Mouse (Mus musculus) hindbrain, embryonic 11.5 days (tissue): ENCODE data around the gene Mcm6. TPM values are rescaled to one million over a fixed set of nuclear protein-coding genes. Genes with fewer than 3 reads are reported as not detected.

Experiments used
- ATAC-seq: fragments of 200-750 bp; cut with Nextera tagmentation; 2 replicates; pipeline ENCODE4 v1.8.0; 2017; ENCODE audit warnings: mild to moderate bottlenecking, moderate TSS enrichment, moderate library complexity; ENCODE audit not compliant: low FRiP score
- DNase-seq: peaks from one replicate; pipeline ENCODE4 v3.0.0-alpha.2; 2015; ENCODE audit warnings: low spot score
- H3K27ac ChIP-seq: fragments of 300-500 bp; sonication (generic); 2 replicates; pipeline ENCODE4 v1.5.1; 2014; ENCODE audit warnings: mild to moderate bottlenecking, low read depth, low read length
- H3K27me3 ChIP-seq: fragments of 300-500 bp; sonication (generic); 2 replicates; pipeline ENCODE4 v1.6.1; 2014; ENCODE audit warnings: mild to moderate bottlenecking, low read length, moderate library complexity, mixed read lengths; ENCODE audit not compliant: control insufficient read depth, insufficient read depth
- H3K36me3 ChIP-seq: fragments of 300-500 bp; sonication (generic); 2 replicates; pipeline ENCODE4 v1.6.1; 2014; ENCODE audit warnings: mild to moderate bottlenecking, low read length, moderate library complexity, mixed read lengths; ENCODE audit not compliant: control insufficient read depth, insufficient read depth
- H3K4me1 ChIP-seq: fragments of 300-500 bp; sonication (generic); replicated peaks from 2 replicates; pipeline ENCODE4 v1.6.1; 2014; ENCODE audit warnings: low read length, mixed read lengths; ENCODE audit not compliant: control insufficient read depth, insufficient read depth
- H3K4me2 ChIP-seq: fragments of 300-500 bp; sonication (generic); replicated peaks from 2 replicates; pipeline ENCODE4 v1.6.1; 2014; ENCODE audit warnings: mild to moderate bottlenecking, low read depth, low read length
- H3K4me3 ChIP-seq: fragments of 300-500 bp; sonication (generic); 2 replicates; pipeline ENCODE4 v1.5.1; 2014; ENCODE audit warnings: low read depth, low read length
- H3K9ac ChIP-seq: fragments of 300-500 bp; sonication (generic); 2 replicates; pipeline ENCODE4 v1.6.1; 2014; ENCODE audit warnings: low read depth, low read length
- H3K9me3 ChIP-seq: fragments of 300-500 bp; sonication (generic); 2 replicates; pipeline ENCODE4 v1.6.1; 2016; ENCODE audit warnings: low read length; ENCODE audit not compliant: control insufficient read depth
- WGBS: fragments of 180-500 bp; shearing (Covaris S2); extraction: QIAGEN DNeasy Blood & Tissue Kit; methylation state at CpG from one replicate; pipeline ENCODE4 v1.1.7; 2014; 5-methylcytosine and 5-hydroxymethylcytosine counted together
- polyA plus RNA-seq: library from polyadenylated mRNA; unstranded; fragments of >200 nt; fragmentation: Nextera tagmentation; extraction: Ambion mirVana; gene quantifications from 2 replicates; pipeline ENCODE4 v1.2.1, GENCODE M21; 2014

Mcm6 gene
- polyA plus RNA-seq, 1 experiment from 2014 or later, result 257 TPM

DNA sequence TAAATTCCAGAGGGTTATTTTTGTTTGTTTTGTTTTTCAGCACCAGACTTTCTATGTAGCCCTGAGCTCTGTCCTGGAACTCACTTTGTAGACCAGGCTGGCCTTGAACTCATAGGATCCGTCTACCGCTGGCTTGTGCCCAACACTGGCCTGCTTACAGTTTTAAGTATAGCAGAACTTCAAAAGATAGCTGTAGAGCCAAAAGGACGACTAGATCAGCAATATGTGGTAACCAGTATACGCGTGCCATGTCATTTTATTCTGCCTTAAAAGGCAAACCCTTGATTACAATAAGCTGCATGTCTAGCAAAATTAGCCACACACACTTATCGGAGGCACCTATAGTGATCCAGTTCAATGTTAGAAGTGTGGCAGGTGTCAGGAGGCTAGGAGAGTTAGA lies 1.2 kb downstream of the Mcm6 start:
- Histone ChIP-seq H3K4me3 (peak overlapping the region; percentile 86), H3K9me3 (no peaks in the 10 kb centered on the region), H3K9ac (peak overlapping the region; percentile 85; the same call in 1 of the 2 replicates), H3K27ac (no peak overlapping the region), H3K4me2 (peak overlapping the region; percentile 84), H3K36me3 (0 out of 2 replicates have a peak, but pooled peaks cover 3% of the 10 kb centered on the region), H3K4me1 (0 out of 2 replicates have a peak, but pooled peaks cover 2% of the 10 kb centered on the region), H3K27me3 (no peaks in the 10 kb centered on the region)
- no peak for ATAC-seq
- DNase-seq, result no peak
- 70% methylated on average over 6 of the region's 6 CpGs for WGBS

DNA sequence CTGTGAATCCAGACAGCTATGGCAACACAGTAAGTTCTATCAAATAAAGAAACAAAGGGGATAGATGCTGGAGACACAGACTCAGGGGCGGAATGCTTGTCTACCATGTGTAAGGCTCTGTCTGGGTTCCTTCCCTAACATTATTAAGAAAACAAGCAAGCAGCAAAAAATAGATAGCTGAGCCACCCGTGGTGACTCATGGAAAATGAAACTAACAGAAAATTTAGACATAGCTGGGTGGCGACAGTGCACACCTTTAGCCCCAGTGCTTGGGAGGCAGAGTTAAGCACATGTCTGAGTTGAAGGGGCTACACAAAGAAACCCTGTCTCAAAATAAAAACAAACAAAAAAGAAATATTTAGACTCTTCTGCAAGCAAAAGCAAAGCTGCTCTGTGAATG lies 2.0 kb downstream of the Mcm6 start:
- Histone ChIP-seq H3K4me3 (no peak overlapping the region), H3K9ac (0 out of 2 replicates have a peak overlapping the region, but pooled peaks have one; percentile 29), H3K4me1 (0 out of 2 replicates have a peak, but pooled peaks cover 2% of the 10 kb centered on the region), H3K4me2 (peak overlapping the region; percentile 84), H3K27me3 (no peaks in the 10 kb centered on the region), H3K27ac (no peak overlapping the region), H3K9me3 (no peaks in the 10 kb centered on the region), H3K36me3 (0 out of 2 replicates have a peak, but pooled peaks cover 3% of the 10 kb centered on the region)
- WGBS, result 73% methylated on average over 3 of the region's 3 CpGs
- DNase-seq (no peak), ATAC-seq (no peak)

DNA sequence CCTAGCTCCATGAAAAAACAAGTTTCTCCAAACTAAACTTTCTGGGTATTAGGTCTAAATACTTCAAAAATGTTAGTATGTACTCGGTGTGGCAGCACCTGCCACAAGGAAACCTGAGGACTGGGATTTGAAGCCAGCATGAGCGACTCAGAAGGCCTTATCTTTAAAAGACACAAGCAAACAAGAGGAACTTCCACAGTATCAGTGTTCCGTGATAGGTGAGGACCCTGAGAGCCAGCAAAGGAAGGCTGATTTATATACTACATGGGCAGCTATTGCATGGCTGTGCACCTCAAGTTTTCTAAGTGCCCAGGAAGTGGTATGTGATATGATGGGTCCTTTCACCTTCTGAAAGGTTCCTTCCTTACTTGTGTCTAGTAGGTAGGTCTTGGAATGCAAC lies 6.4 kb downstream of the Mcm6 start:
- DNase-seq, result no peak
- Histone ChIP-seq H3K9me3 (no peaks in the 10 kb centered on the region), H3K4me3 (no peak overlapping the region), H3K4me1 (no peaks in the 10 kb centered on the region), H3K27me3 (no peaks in the 10 kb centered on the region), H3K4me2 (no peak overlapping the region), H3K9ac (no peak overlapping the region), H3K36me3 (0 out of 2 replicates have a peak, but pooled peaks cover 3% of the 10 kb centered on the region), H3K27ac (no peak overlapping the region)
- ATAC-seq, result no peak
- 92% methylated on average over 3 of the region's 3 CpGs for WGBS

DNA sequence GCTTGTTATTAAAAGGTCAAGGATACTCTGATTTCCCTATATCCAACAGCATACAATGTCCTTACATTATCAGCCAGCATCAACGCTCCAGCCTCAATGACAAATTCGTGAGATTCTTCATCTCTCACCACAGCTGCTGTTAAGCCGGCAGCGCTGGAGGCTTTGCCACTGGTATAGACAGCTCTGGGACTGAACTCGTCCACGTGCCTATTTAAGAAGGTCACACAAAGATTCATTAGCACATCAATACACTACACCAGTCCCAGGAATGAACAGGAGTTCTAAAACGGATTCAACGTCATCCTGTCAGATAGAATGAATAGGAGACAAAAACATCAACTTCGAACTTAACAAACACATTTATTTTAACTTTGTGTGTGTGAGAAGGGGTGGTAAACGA lies 15.2 kb downstream of the Mcm6 start:
- 48% methylated on average over 10 of the region's 10 CpGs for WGBS
- H3K27me3 ChIP-seq, result no peaks in the 10 kb centered on the region
- no peaks in the 10 kb centered on the region for H3K4me1 ChIP-seq
- H3K9me3 ChIP-seq, result no peaks in the 10 kb centered on the region
- ATAC-seq (peak; percentile 79), DNase-seq (peak; percentile 23)
- H3K4me2 ChIP-seq, result no peak overlapping the region
- H3K9ac ChIP-seq, result no peak overlapping the region
- peaks cover 8% of the 10 kb centered on the region; the same call in 1 of the 2 replicates for H3K36me3 ChIP-seq
- no peak overlapping the region for H3K4me3 ChIP-seq
- no peak overlapping the region for H3K27ac ChIP-seq

DNA sequence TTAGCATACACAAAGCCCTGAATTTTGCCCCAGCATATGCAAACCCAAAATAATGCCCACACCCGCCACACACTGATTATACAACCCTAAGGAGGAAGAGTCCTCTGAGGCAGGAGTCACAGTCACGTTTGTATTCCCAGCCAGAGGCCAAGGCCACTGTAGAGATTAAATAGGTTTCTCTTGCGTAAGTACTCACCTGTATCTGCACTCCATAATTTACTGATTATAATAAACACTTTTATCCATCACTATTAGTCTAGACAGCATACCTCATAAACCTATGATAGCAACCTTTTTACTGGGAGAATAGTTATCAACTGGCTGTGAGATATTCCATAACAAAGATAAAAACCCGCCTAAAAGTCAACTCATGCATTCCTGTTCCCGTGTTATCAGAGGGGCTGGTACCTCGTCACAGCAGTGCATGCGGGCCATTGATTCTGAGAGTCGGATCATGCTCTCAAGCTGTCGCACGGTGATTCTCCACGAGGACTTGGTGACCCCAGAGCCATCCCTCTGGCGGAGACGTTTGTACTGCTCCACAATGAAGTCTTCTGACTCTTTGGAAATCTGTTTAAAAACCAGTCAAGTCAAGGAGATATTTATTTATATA lies 21.6 kb downstream of the Mcm6 start:
- H3K4me3 ChIP-seq, result no peak overlapping the region
- H3K9ac ChIP-seq, result no peak overlapping the region
- H3K27ac ChIP-seq, result no peak overlapping the region
- 89% methylated on average over 13 of the region's 13 CpGs for WGBS
- no peaks in the 10 kb centered on the region for H3K27me3 ChIP-seq
- no peak for ATAC-seq
- H3K36me3 ChIP-seq, result peaks cover 31% of the 10 kb centered on the region
- H3K4me2 ChIP-seq, result no peak overlapping the region
- no peak for DNase-seq
- no peaks in the 10 kb centered on the region for H3K9me3 ChIP-seq
- H3K4me1 ChIP-seq, result no peaks in the 10 kb centered on the region

DNA sequence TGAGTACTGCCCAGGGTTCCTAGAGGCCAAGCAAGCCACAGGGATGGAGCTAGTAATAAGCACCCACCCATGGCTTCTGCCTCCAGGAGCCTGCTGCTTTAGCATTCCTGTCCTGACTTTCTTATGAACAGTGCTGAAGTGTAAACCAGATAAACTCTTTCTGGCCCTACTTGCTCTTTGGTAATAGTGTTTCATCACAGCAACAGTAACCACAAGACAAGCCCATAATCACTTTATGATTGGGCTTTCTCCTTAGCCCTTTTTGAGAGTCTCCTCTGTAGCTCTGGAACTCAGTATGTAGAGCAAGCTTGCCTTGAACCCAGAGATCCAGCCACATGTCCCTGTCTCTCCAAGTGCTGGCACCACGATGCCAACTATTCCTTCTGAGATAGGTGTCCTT lies 29.2 kb downstream of the Mcm6 start:
- Histone ChIP-seq H3K36me3 (peaks cover 13% of the 10 kb centered on the region), H3K27me3 (no peaks in the 10 kb centered on the region), H3K4me1 (no peaks in the 10 kb centered on the region), H3K4me2 (no peak overlapping the region), H3K9ac (no peak overlapping the region), H3K9me3 (no peaks in the 10 kb centered on the region), H3K27ac (no peak overlapping the region), H3K4me3 (no peak overlapping the region)
- DNase-seq (no peak), ATAC-seq (no peak)
- 100% methylated on average over 1 of the region's 1 CpGs for WGBS

DNA sequence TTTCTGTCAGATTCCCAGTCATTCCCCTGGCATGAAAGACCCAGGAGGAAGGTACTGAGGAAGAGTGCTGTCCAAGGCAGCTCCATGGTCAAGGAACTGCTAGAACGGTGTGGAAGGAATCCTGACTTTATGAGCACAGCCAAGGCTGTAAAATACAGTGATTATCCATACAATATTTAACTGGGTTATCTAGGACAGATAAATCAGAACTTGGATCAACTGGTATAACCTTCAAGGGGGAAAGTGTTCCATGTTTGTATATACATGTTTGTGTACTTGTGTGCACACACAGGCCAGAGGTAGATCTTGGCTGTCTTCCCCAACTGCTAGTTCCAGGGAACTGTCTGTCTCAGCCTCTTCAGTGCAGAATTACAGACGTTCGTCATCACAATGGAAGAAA lies 31.2 kb downstream of the Mcm6 start, which contains the start of gene Lct:
TSS of gene Lct (minus strand) at position 101 of the 400 bp plus-strand sequence.
- Histone ChIP-seq H3K4me3 (no peak within 1 kb of the TSS), H3K27ac (no peak within 1 kb of the TSS), H3K9ac (no peak within 1 kb of the TSS), H3K27me3 (no peaks in the 10 kb centered on the region), H3K4me2 (no peak within 1 kb of the TSS), H3K9me3 (no peaks in the 10 kb centered on the region), H3K4me1 (no peaks in the 10 kb centered on the region), H3K36me3 (0 out of 2 replicates have a peak, but pooled peaks cover 3% of the 10 kb centered on the region)
- no peak for DNase-seq
- no peak for ATAC-seq
- 87% methylated on average over 3 of the region's 3 CpGs for WGBS

DNA sequence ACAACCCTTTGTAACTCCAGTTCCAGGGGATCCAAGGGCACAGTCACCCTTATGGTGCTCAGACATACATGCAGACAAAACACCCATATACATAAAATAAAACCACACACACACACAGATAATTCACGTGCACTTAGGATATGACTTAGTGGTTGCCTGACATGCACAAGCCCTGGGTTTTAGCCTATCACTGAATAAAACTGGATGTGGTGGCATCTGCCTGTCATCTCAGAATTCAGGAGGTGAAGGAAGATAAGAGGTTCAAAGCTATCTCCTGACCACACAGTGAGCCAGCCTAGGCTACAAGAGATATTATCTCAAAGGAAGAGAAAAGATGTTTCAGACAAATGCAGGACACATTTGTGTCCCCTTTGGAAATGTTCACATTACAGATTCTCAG lies 32.3 kb downstream of the Mcm6 start:
- H3K27ac ChIP-seq, result no peak overlapping the region
- no peaks in the 10 kb centered on the region for H3K36me3 ChIP-seq
- no peaks in the 10 kb centered on the region for H3K27me3 ChIP-seq
- H3K4me3 ChIP-seq, result no peak overlapping the region
- ATAC-seq (no peak), DNase-seq (no peak)
- H3K4me2 ChIP-seq, result no peak overlapping the region
- no peaks in the 10 kb centered on the region for H3K9me3 ChIP-seq
- no peak overlapping the region for H3K9ac ChIP-seq
- no peaks in the 10 kb centered on the region for H3K4me1 ChIP-seq
- WGBS, result 100% methylated on average over 1 of the region's 1 CpGs

DNA sequence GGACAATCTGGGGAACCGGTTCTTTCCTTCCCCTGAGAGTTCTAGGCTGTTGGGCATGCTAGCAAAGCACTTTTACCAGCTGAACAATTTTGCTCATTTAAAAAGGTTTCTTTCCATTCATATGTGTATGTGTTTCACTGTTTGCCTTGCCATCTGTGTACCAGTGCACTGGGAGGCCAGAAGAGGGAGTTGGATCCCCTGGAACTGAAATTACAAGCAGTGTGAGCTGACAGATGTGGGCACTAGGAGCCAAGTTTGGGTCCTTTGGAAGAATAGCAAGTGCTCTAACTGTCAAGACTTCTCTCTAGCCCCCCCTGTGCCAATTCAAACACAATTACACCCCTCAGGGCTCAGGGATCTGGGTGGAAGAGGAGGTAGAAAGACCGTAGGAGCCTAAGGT lies 34.7 kb downstream of the Mcm6 start:
- Histone ChIP-seq H3K27me3 (no peaks in the 10 kb centered on the region), H3K4me1 (no peaks in the 10 kb centered on the region), H3K9me3 (no peaks in the 10 kb centered on the region), H3K4me2 (no peak overlapping the region), H3K4me3 (no peak overlapping the region), H3K9ac (no peak overlapping the region), H3K27ac (no peak overlapping the region), H3K36me3 (no peaks in the 10 kb centered on the region)
- no peak for DNase-seq
- WGBS, result 88% methylated on average over 2 of the region's 2 CpGs
- no peak for ATAC-seq
